Mouse (Mus musculus) small intestine, adult 2 months (tissue): ENCODE measurements at regions not wholly inside any gene's neighbourhood (a gene's known extent, or its start where the extent isn't known, plus 50 kb on each side); places are given as distances from the start of the nearest gene placed in this dataset.
A peak's percentile ranks its signal among the peaks of the same experiment; 100 is the strongest.

Experiments used
- H3K27ac ChIP-seq: fragments of 200-500 bp; 2 replicates; pipeline ENCODE4 v1.5.1; 2012; ENCODE audit warnings: low read depth, low read length, control low read depth, inconsistent platforms; ENCODE audit not compliant: insufficient read depth
- H3K27me3 ChIP-seq: fragments of 200-500 bp; 2 replicates; pipeline ENCODE4 v1.6.1; 2012; ENCODE audit warnings: mild to moderate bottlenecking, moderate library complexity, low read length, inconsistent platforms; ENCODE audit not compliant: control insufficient read depth, insufficient read depth
- H3K36me3 ChIP-seq: fragments of 200-500 bp; 2 replicates; pipeline ENCODE4 v1.6.1; 2012; ENCODE audit warnings: mild to moderate bottlenecking, low read length, control low read depth, inconsistent platforms; ENCODE audit not compliant: control insufficient read depth, insufficient read depth
- H3K4me1 ChIP-seq: fragments of 200-500 bp; 2 replicates; pipeline ENCODE4 v1.6.1; 2012; ENCODE audit warnings: low read length, inconsistent platforms, mixed read lengths; ENCODE audit not compliant: control insufficient read depth, insufficient read depth, insufficient read length
- H3K4me3 ChIP-seq: fragments of 200-500 bp; 2 replicates; pipeline ENCODE4 v1.5.1; 2012; ENCODE audit warnings: low read depth, mild to moderate bottlenecking, control low read depth, inconsistent platforms, low read length, moderate library complexity
- CTCF ChIP-seq: fragments of 200-500 bp; IDR thresholded peaks from 2 replicates; pipeline ENCODE4 v1.5.1; 2012; ENCODE audit warnings: low read depth, mild to moderate bottlenecking, control low read depth, inconsistent platforms, low read length, moderate library complexity, mixed read lengths; ENCODE audit not compliant: insufficient replicate concordance, insufficient read length; ENCODE audit errors: extremely low read depth
- POLR2A ChIP-seq: fragments of 200-500 bp; IDR thresholded peaks from 2 replicates; pipeline ENCODE4 v1.6.1; 2012; ENCODE audit warnings: low read depth, mild to moderate bottlenecking, control low read depth, inconsistent platforms, low read length, moderate library complexity
- whole genome bisulfite sequencing: fragments of 180-500 bp; shearing (Covaris S2); methylation state at CpG from one replicate; pipeline ENCODE4 v1.1.7; 2018; 5-methylcytosine and 5-hydroxymethylcytosine counted together

- Histone ChIP-seq H3K4me1 (no peaks in the 10 kb centered on the region; the same call in 1 of the 2 replicates), H3K27ac (peak overlapping the region; percentile 35), H3K36me3 (no peaks in the 10 kb centered on the region), H3K27me3 (no peaks in the 10 kb centered on the region), H3K4me3 (no peak overlapping the region)
- no peak for TF ChIP-seq POLR2A
- TF ChIP-seq CTCF = no peak
- 23% methylated on average over 7 of the region's 7 CpGs for WGBS
Observed at GRCm38 (mm10) chr3:52463911-52464310, 195.8 kb downstream of the Foxo1 start.

GRCm38 (mm10) chr3:52454955-52455354, 186.8 kb downstream of the Foxo1 start:
- peaks cover 4% of the 10 kb centered on the region; the same call in 1 of the 2 replicates for H3K4me1 ChIP-seq
- no peak overlapping the region for H3K27ac ChIP-seq
- no peak for TF ChIP-seq CTCF
- no peak for TF ChIP-seq POLR2A
- H3K27me3 ChIP-seq = no peaks in the 10 kb centered on the region; the same call in 1 of the 2 replicates
- 28% methylated on average over 5 of the region's 5 CpGs for WGBS
- no peak overlapping the region for H3K4me3 ChIP-seq
- H3K36me3 ChIP-seq = no peaks in the 10 kb centered on the region

- no peaks in the 10 kb centered on the region; the same call in 1 of the 2 replicates for H3K4me1 ChIP-seq
- 68% methylated on average over 3 of the region's 3 CpGs for WGBS
Observed at GRCm38 (mm10) chr3:52453041-52453440, 184.9 kb downstream of the Foxo1 start.

GRCm38 (mm10) chr3:52452345-52452744, 184.2 kb downstream of the Foxo1 start:
- H3K4me1 ChIP-seq = no peaks in the 10 kb centered on the region; the same call in 1 of the 2 replicates
- TF ChIP-seq CTCF (no peak), POLR2A (no peak)
- no peak overlapping the region for H3K27ac ChIP-seq
- WGBS = 47% methylated on average over 5 of the region's 5 CpGs
- no peaks in the 10 kb centered on the region; the same call in 1 of the 2 replicates for H3K27me3 ChIP-seq
- no peak overlapping the region for H3K4me3 ChIP-seq
- H3K36me3 ChIP-seq = no peaks in the 10 kb centered on the region

More at GRCm38 (mm10) chr3:52453041-52453440, 184.9 kb downstream of the Foxo1 start:
- no peaks in the 10 kb centered on the region; the same call in 1 of the 2 replicates for H3K27me3 ChIP-seq
- H3K27ac ChIP-seq = no peak overlapping the region
- TF ChIP-seq CTCF (no peak), POLR2A (no peak)
- no peaks in the 10 kb centered on the region for H3K36me3 ChIP-seq
- no peak overlapping the region for H3K4me3 ChIP-seq

GRCm38 (mm10) chr3:52446991-52447390, 178.9 kb downstream of the Foxo1 start:
- WGBS = 66% methylated on average over 1 of the region's 1 CpGs
- Histone ChIP-seq H3K4me1 (no peaks in the 10 kb centered on the region), H3K27ac (no peak overlapping the region), H3K36me3 (no peaks in the 10 kb centered on the region), H3K27me3 (no peaks in the 10 kb centered on the region), H3K4me3 (no peak overlapping the region)
- TF ChIP-seq POLR2A (no peak), CTCF (no peak)

GRCm38 (mm10) chr3:52446500-52446899, 178.4 kb downstream of the Foxo1 start:
- Histone ChIP-seq H3K27me3 (no peaks in the 10 kb centered on the region), H3K4me3 (no peak overlapping the region), H3K36me3 (no peaks in the 10 kb centered on the region), H3K4me1 (no peaks in the 10 kb centered on the region), H3K27ac (no peak overlapping the region)
- TF ChIP-seq CTCF (no peak), POLR2A (no peak)
- 73% methylated on average over 5 of the region's 5 CpGs for WGBS

GRCm38 (mm10) chr3:52444420-52445119, 176.4 kb downstream of the Foxo1 start:
- 80% methylated on average over 8 of the region's 8 CpGs for WGBS
- no peaks in the 10 kb centered on the region for H3K27me3 ChIP-seq

More at GRCm38 (mm10) chr3:52444420-52445119, 176.4 kb downstream of the Foxo1 start:
- Histone ChIP-seq H3K4me1 (no peaks in the 10 kb centered on the region), H3K36me3 (no peaks in the 10 kb centered on the region), H3K4me3 (no peak overlapping the region), H3K27ac (no peak overlapping the region)
- TF ChIP-seq POLR2A = no peak
